Mouse (Mus musculus): ENCODE data around the gene Prl4a1. TPM values are rescaled to one million over a fixed set of nuclear protein-coding genes. Genes with fewer than 3 reads are reported as not detected.

The Prl4a1 gene
- polyA plus RNA-seq (2021; fragmentation: Nextera tagmentation) = not detected in 2 replicates
- long read RNA-seq, experiment 1 = 0 reads
- long read RNA-seq, experiment 2 = 0 reads

DNA sequence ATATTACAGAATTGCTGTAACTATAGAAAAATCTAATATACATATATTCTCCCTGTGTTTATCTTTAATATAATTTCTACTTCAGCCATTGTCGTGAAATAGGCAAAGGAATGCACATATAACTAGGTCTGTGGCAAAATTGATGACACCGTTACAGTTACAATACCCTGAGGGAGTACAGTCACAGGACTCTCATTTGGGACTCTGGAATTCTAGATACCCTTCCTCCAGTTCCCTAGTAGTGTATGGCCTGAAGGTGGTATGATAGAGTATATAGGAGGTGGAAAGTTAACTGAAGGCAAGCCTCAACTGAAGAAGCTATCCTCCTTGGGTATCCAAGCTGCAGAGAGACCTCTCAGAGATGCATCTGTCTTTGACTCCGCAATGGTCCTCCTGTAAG lies at the start of gene Prl4a1:
Prl4a1 (plus strand) TSS at position 301 of the 400 bp plus-strand sequence.

Other genes starting within 250 kb of the Prl4a1 start
- not detected in 2 replicates for gene Prl7c1, start 235.4 kb upstream of the Prl4a1 start, polyA plus RNA-seq (2021; fragmentation: Nextera tagmentation)
- not detected in 2 replicates for gene Prl2a1, start 214.6 kb upstream of the Prl4a1 start, polyA plus RNA-seq (2021; fragmentation: Nextera tagmentation)
- not detected in 2 replicates for gene Prl2c1, start 166.9 kb upstream of the Prl4a1 start, polyA plus RNA-seq (2021; fragmentation: Nextera tagmentation)
- not detected in 2 replicates for gene Prl5a1, start 126.3 kb downstream of the Prl4a1 start, polyA plus RNA-seq (2021; fragmentation: Nextera tagmentation)
- gene Gm11361, start 241.3 kb downstream of the Prl4a1 start, polyA plus RNA-seq (2021; fragmentation: Nextera tagmentation) = 0.98 and 1.3 TPM in 2 replicates